Mouse (Mus musculus): ENCODE measurements around the gene Sumo3.

Sumo3 gene

GRCm38 (mm10) chr10:77605908-77606826 lies at the start of gene Sumo3, which contains the start of gene Gm49325:
Sumo3 (plus strand) TSS chr10:77606097.
Gm49325 (plus strand) TSS chr10:77606197.
- DNase-seq (ENCODE audit: low spot score), result peak; percentile 97

GRCm38 (mm10) chr10:77556631-77557030 lies 49.3 kb upstream of the Sumo3 start:
- DNase-seq (ENCODE audit: low spot score), result no peak

- no peak for DNase-seq (ENCODE audit: low spot score)
Measured at GRCm38 (mm10) chr10:77557641-77558040, 48.3 kb upstream of the Sumo3 start.

GRCm38 (mm10) chr10:77560090-77560489 lies 45.8 kb upstream of the Sumo3 start:
- no peak for DNase-seq (ENCODE audit: low spot score)

GRCm38 (mm10) chr10:77560830-77561229 lies 45.1 kb upstream of the Sumo3 start:
- no peak for DNase-seq (ENCODE audit: low spot score)

GRCm38 (mm10) chr10:77561508-77561907 lies 44.4 kb upstream of the Sumo3 start:
- no peak for DNase-seq (ENCODE audit: low spot score)

- no peak for DNase-seq (ENCODE audit: low spot score)
Measured at GRCm38 (mm10) chr10:77565005-77565404, 40.9 kb upstream of the Sumo3 start.

GRCm38 (mm10) chr10:77566651-77567050 lies 39.2 kb upstream of the Sumo3 start:
- peak; percentile 56 for DNase-seq (ENCODE audit: low spot score)

DNA sequence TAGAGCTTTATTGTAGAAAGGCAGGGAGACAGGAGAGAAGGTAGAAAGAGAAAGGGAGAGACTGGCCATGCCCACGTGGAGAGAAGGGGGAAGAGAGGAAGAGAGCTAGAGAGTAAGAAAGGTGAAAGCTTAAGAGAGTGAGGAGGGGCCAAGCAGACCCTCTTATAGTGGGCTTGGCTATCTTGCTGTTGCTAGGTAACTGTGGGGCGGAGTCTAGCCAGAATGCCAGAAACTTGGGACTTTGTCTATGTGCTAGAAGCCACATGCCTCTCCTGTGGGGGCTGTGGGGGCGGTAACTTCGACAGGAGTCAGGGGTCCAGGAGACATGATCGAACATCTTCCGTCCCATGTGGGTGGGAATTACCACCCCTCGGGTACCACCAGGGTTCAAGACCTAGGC lies 36.4 kb upstream of the Sumo3 start:
- peak; percentile 51 for DNase-seq (ENCODE audit: low spot score)

DNA sequence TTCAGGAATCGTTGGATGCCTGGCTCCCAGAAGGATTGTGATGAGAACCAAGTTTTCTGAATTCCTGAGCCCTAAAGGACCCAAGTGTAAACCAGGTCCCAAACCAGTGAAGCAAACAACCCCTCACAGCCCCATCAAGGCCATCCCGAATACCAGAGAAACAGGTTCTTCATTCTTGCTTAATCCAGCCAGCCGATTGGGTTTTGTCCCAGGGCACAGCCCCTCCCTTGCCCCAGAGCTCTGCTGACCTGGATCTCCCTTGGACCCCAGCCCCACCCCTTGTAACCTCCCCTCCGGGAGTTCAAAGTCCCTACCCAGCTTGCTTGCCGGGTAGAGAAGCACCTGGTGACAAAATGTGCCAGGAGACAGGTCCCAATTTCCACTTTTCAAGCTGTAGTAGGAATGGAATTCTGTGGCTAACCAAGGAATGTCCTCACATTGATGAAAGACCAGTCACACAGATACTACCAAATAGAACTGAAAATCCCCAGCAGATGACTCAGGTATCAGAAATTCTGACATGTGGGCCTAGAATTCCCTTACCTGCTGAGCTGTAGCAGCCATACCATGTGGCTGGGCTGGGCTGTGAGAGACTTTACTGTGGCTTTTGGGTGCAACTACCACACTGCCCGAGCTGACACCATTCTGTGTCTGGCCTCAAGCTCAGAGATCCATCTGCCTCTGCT lies 35.8 kb upstream of the Sumo3 start:
- peak; percentile 77 for DNase-seq (ENCODE audit: low spot score)

DNA sequence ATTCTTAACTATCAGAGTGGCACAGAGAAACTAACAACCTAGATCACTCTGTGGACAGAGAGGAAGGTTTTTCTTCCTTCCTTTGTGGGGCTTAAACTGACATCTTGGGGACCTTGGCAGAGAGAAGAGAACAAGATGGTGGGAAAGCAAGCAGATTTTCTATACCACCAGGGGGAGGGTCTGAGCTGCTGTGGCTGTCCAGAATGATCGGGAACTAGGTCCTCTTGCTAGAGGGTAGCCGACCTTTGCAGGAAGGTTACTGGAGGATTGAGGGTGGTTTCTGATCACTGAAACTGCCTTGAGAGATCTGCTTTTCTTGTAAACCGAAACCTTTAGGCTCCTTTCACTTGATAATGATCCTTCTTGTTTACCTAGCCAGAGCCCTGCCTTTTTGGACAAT lies 33.7 kb upstream of the Sumo3 start:
- no peak for DNase-seq (ENCODE audit: low spot score)

DNA sequence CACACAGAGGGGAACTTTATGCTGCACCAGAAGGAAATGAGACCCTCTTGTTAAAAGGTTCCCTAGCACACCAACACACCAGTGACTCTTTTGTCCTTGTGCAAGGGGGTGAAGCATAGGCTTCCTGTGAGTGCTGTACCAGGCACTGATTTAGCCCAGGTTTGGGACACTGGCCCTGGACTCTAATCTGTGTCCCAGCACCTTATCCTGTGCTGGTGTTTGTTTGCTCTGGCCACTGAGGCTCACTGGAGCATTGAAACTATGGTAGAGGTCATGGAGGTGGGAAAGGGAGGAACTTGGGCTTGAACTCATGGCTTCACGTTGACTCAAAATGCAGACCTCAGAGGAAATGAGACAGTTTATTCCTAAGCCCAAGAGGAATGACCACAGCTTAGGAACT lies 32.7 kb upstream of the Sumo3 start:
- no peak for DNase-seq (ENCODE audit: low spot score)

GRCm38 (mm10) chr10:77580027-77580920 lies 25.6 kb upstream of the Sumo3 start:
- no peak for DNase-seq (ENCODE audit: low spot score)

- peak; percentile 40 for DNase-seq (ENCODE audit: low spot score)
Measured at GRCm38 (mm10) chr10:77581023-77581407, 24.9 kb upstream of the Sumo3 start.

GRCm38 (mm10) chr10:77581408-77582284 lies 24.3 kb upstream of the Sumo3 start, which contains the start of gene Pttg1ip:
Pttg1ip (plus strand) TSS chr10:77581720.
- DNase-seq (ENCODE audit: low spot score), result peak; percentile 94

DNA sequence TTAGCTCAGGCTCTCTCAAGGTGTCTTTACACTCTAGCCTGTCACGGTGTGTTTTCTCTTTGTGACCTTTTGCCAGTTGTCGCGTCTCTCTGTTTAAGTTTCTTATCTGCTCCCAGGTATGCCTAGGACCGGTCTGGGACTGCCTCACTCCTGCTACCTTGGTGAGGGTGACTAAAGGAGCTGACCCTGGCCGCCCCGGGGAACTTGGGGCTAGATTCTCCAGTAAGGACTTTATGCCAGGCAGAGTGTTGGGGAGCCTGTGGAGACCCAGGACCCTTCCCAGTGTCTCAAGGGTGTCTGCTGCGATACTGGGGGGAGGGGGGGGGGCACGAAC lies 23.6 kb upstream of the Sumo3 start:
- peak; percentile 87 for DNase-seq (ENCODE audit: low spot score)

DNA sequence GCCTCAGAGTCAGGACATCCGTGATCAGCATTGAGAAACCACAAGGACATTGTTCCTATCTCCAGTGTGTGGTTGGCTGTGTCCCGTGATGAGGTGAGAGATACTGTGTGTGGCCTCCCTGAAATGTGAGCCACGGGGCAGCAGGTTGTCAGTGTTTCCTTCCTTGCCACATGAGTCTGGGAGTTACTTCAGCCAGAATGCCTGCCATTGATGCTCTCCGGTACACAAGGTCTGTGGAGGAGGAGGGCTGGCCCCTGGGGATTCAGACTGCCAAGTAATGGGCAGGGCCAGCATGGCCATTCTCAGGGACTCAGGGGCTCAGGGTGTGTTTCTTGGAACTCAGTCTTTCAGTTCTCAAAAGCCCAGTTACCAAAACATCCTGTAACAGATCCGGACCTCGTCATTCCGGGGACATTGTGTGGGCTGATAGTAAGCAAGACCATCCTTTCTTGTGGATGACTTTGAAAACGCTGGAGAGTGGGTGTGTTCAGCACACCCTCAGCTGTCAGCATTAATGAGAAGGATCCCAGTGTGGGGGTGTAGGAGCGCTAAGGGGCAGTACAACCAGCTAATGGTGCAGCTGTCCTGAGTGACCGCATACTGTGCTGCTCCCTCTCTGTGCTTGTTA lies 22.0 kb upstream of the Sumo3 start:
- no peak for DNase-seq (ENCODE audit: low spot score)

GRCm38 (mm10) chr10:77586637-77587036 lies 19.3 kb upstream of the Sumo3 start:
- no peak for DNase-seq (ENCODE audit: low spot score)

- DNase-seq (ENCODE audit: low spot score), result peak; percentile 75
Measured at GRCm38 (mm10) chr10:77587091-77587775, 18.7 kb upstream of the Sumo3 start.

DNA sequence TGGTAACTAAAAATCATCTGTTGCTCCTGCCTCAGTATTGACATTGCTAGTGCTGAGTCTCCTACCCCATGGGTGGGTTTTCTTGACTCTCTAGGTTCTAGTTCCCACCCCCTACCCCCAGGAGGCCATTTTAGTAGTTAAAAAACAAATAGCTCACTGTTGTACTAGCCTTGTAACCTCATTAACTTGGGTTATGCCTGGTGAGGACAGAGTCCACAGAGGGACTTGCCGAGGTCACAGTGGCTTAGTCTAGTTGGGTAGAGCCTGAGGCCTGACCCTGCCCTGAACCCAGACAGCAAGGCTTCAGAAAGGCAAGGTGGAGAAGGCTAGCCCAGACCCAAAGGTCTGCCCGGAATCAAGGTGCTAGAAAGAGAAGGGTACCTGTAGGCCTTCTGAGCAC lies 17.9 kb upstream of the Sumo3 start:
- peak; percentile 67 for DNase-seq (ENCODE audit: low spot score)
